Mouse (Mus musculus) MEL (cell line): ENCODE results near the gene Efnb1. TPM values are rescaled to one million over a fixed set of nuclear protein-coding genes. Genes with fewer than 3 reads are reported as not detected.

Experiments
- DNase-seq: peaks from one replicate; pipeline ENCODE4 v3.0.0; 2011; ENCODE audit warnings: low read depth, low spot score
- H3K27ac ChIP-seq: 2 replicates; pipeline ENCODE4 v1.5.1; 2012; ENCODE audit warnings: low read depth, mild to moderate bottlenecking, control low read depth, low read length, moderate library complexity; ENCODE audit not compliant: control insufficient read depth
- H3K27me3 ChIP-seq, 2 experiments: fragments of 150-350 bp in 1 of 2; sonication (generic) in 1 of 2; 2 replicates each; pipeline ENCODE4 v1.6.1; 2012; ENCODE audit warnings: low read length in 2 of 2, mild to moderate bottlenecking in 2 of 2, improper control_type of control experiment in 1 of 2, moderate library complexity in 1 of 2; ENCODE audit not compliant: insufficient read depth in 2 of 2, control insufficient read depth in 1 of 2
- H3K36me3 ChIP-seq, 2 experiments: 2 replicates each; pipeline ENCODE4 v1.6.1; 2012 to 2014; ENCODE audit warnings: low read length in 2 of 2, improper control_type of control experiment in 1 of 2, inconsistent platforms in 1 of 2, mild to moderate bottlenecking in 1 of 2; ENCODE audit not compliant: insufficient read depth in 2 of 2, control insufficient read depth in 1 of 2
- H3K4me1 ChIP-seq, 2 experiments: fragments of 150-350 bp in 1 of 2; sonication (generic) in 1 of 2; 2 replicates each; pipeline ENCODE4 v1.6.1; 2012; ENCODE audit warnings: low read length in 2 of 2, improper control_type of control experiment in 1 of 2, mild to moderate bottlenecking in 1 of 2; ENCODE audit not compliant: insufficient read depth in 2 of 2, control insufficient read depth in 1 of 2
- H3K4me3 ChIP-seq, 2 experiments: fragments of 150-350 bp in 1 of 2; sonication (generic) in 1 of 2; 2 replicates each; pipeline ENCODE4 v1.5.1; 2012; ENCODE audit warnings: low read depth in 2 of 2, low read length in 2 of 2, mild to moderate bottlenecking in 2 of 2, moderate library complexity in 2 of 2, control low read depth in 1 of 2, improper control_type of control experiment in 1 of 2; ENCODE audit not compliant: control insufficient read depth in 1 of 2, insufficient read depth in 1 of 2
- H3K79me2 ChIP-seq: 2 replicates; pipeline ENCODE4 v1.6.1; 2012; ENCODE audit warnings: mild to moderate bottlenecking, low read length, moderate library complexity; ENCODE audit not compliant: control insufficient read depth, poor library complexity, insufficient read depth
- H3K9ac ChIP-seq: 2 replicates; pipeline ENCODE4 v1.6.1; 2012; ENCODE audit warnings: low read depth, mild to moderate bottlenecking, control low read depth, low read length, moderate library complexity; ENCODE audit not compliant: control insufficient read depth, poor library complexity, severe bottlenecking
- H3K9me3 ChIP-seq: fragments of 150-350 bp; sonication (generic); replicated peaks from 2 replicates; pipeline ENCODE4 v1.6.1; 2012; ENCODE audit warnings: mild to moderate bottlenecking, low read length, improper control_type of control experiment, moderate library complexity; ENCODE audit not compliant: insufficient read depth
- BHLHE40 ChIP-seq: IDR thresholded peaks from 2 replicates; pipeline ENCODE4 v1.6.1; 2012; ENCODE audit warnings: low read depth, mild to moderate bottlenecking, inconsistent platforms, low read length, improper control_type of control experiment, borderline replicate concordance
- CHD1 ChIP-seq: IDR thresholded peaks from 2 replicates; pipeline ENCODE4 v1.6.1; 2012; ENCODE audit warnings: low read depth, mild to moderate bottlenecking, inconsistent platforms, low read length, improper control_type of control experiment
- E2F4 ChIP-seq: IDR thresholded peaks from 2 replicates; pipeline ENCODE4 v1.6.1; 2011; ENCODE audit warnings: low read depth, low read length, improper control_type of control experiment, borderline replicate concordance
- ELF1 ChIP-seq: IDR thresholded peaks from 2 replicates; pipeline ENCODE4 v1.6.1; 2014; ENCODE audit warnings: low read depth, mild to moderate bottlenecking, inconsistent platforms, low read length, improper control_type of control experiment, moderate library complexity
- GABPA ChIP-seq: IDR thresholded peaks from 2 replicates; pipeline ENCODE4 v1.6.1; 2012; ENCODE audit warnings: low read depth, mild to moderate bottlenecking, inconsistent platforms, low read length, improper control_type of control experiment, moderate library complexity
- GATA1 ChIP-seq: IDR thresholded peaks from 2 replicates; pipeline ENCODE4 v1.6.1; 2011; ENCODE audit warnings: low read depth, low read length, improper control_type of control experiment
- HCFC1 ChIP-seq: IDR thresholded peaks from 2 replicates; pipeline ENCODE4 v1.6.1; 2012; ENCODE audit warnings: low read depth, mild to moderate bottlenecking, inconsistent platforms, low read length, improper control_type of control experiment, moderate library complexity
- MAFK ChIP-seq: IDR thresholded peaks from 2 replicates; pipeline ENCODE4 v1.6.1; 2011; ENCODE audit warnings: low read depth, mild to moderate bottlenecking, low read length, improper control_type of control experiment, borderline replicate concordance
- MAZ ChIP-seq: IDR thresholded peaks from 2 replicates; pipeline ENCODE4 v1.6.1; 2012; ENCODE audit warnings: low read depth, mild to moderate bottlenecking, inconsistent platforms, low read length, improper control_type of control experiment
- MYC ChIP-seq: IDR thresholded peaks from 2 replicates; pipeline ENCODE4 v1.6.1; 2011; ENCODE audit warnings: low read depth, mild to moderate bottlenecking, low read length, improper control_type of control experiment, moderate library complexity
- NELFE ChIP-seq: IDR thresholded peaks from 2 replicates; pipeline ENCODE4 v1.6.1; 2011; ENCODE audit warnings: low read depth, low read length, improper control_type of control experiment
- NRF1 ChIP-seq: IDR thresholded peaks from 2 replicates; pipeline ENCODE4 v1.6.1; 2014; ENCODE audit warnings: low read depth, mild to moderate bottlenecking, inconsistent platforms, low read length, improper control_type of control experiment, moderate library complexity; ENCODE audit not compliant: poor library complexity, insufficient read depth, severe bottlenecking
- POLR2A ChIP-seq, 2 experiments: IDR thresholded peaks; 2 replicates each; pipeline ENCODE4 v1.6.1; 2011 to 2012; ENCODE audit warnings: low read length in 2 of 2, mild to moderate bottlenecking in 2 of 2, control low read depth in 1 of 2, improper control_type of control experiment in 1 of 2, low read depth in 1 of 2, moderate library complexity in 1 of 2; ENCODE audit not compliant: control insufficient read depth in 1 of 2, insufficient read depth in 1 of 2, poor library complexity in 1 of 2
- TBP ChIP-seq: IDR thresholded peaks from 2 replicates; pipeline ENCODE4 v1.8.0; 2011; ENCODE audit warnings: low read depth, low read length, improper control_type of control experiment
- USF2 ChIP-seq, 2 experiments: IDR thresholded peaks; 2 replicates each; pipeline ENCODE4 v1.6.1; 2011 to 2012; ENCODE audit warnings: improper control_type of control experiment in 2 of 2, low read length in 2 of 2, borderline replicate concordance in 1 of 2, inconsistent platforms in 1 of 2, low read depth in 1 of 2, mild to moderate bottlenecking in 1 of 2; ENCODE audit not compliant: insufficient read depth in 1 of 2
- ZC3H11A ChIP-seq: IDR thresholded peaks from 2 replicates; pipeline ENCODE4 v1.6.1; 2012; ENCODE audit warnings: low read depth, mild to moderate bottlenecking, inconsistent platforms, low read length, improper control_type of control experiment
- ZKSCAN1 ChIP-seq: IDR thresholded peaks from 2 replicates; pipeline ENCODE4 v1.6.1; 2012; ENCODE audit warnings: low read depth, mild to moderate bottlenecking, inconsistent platforms, low read length, improper control_type of control experiment, moderate library complexity
- ZMIZ1 ChIP-seq: IDR thresholded peaks from 2 replicates; pipeline ENCODE4 v1.6.1; 2012; ENCODE audit warnings: low read depth, mild to moderate bottlenecking, inconsistent platforms, low read length, improper control_type of control experiment, moderate library complexity
- ZNF384 ChIP-seq: IDR thresholded peaks from 2 replicates; pipeline ENCODE4 v1.6.1; 2012; ENCODE audit warnings: low read depth, mild to moderate bottlenecking, inconsistent platforms, low read length, improper control_type of control experiment
- polyA plus RNA-seq, 2 experiments: library from polyadenylated mRNA; stranded (reverse) in 1 of 2; unstranded in 1 of 2; fragments of >175 nt in 1 of 2; fragments of >200 nt in 1 of 2; gene quantifications; 2 replicates each; pipeline versions ENCODE4 v1.2.1 to v1.2.4; 2012; ENCODE audit warnings: low replicate concordance in 2 of 2, low read depth in 1 of 2; ENCODE audit not compliant: insufficient read length in 2 of 2, insufficient read depth in 1 of 2, missing spikeins in 1 of 2
- total RNA-seq: library from RNA; depleted of rRNA; stranded (reverse); fragments of 300-350 nt; gene quantifications from 2 replicates; pipeline ENCODE4 v1.2.3, GENCODE M21; 2012

Efnb1 gene
- total and polyA plus RNA-seq, 3 experiments = 6.0 to 8.2 TPM; not detected in 1

- H3K4me3 ChIP-seq = no peak overlapping the region
- no peak overlapping the region for H3K27ac ChIP-seq
- H3K27me3 ChIP-seq = no peaks in the 10 kb centered on the region
- no peak overlapping the region for H3K9ac ChIP-seq
- no peak for TF ChIP-seq HCFC1
- TF ChIP-seq POLR2A (IDR thresholded peaks at IDR 0.05; ENCODE audit: control insufficient read depth in 1 of 2, insufficient read depth in 1 of 2, low read depth in 1 of 2, low read length in 2 of 2, poor library complexity in 1 of 2) = no peak
- no peak for TF ChIP-seq MYC
- TF ChIP-seq E2F4 = no peak
- TF ChIP-seq ZC3H11A = no peak
- no peak for TF ChIP-seq BHLHE40
- TF ChIP-seq MAZ = no peak
- no peak for TF ChIP-seq CHD1
- TF ChIP-seq ELF1 = no peak
- TF ChIP-seq NELFE = no peak
- TF ChIP-seq NRF1 = no peak
- TF ChIP-seq ZKSCAN1 = no peak
- H3K4me1 ChIP-seq = no peaks in the 10 kb centered on the region
- no peaks in the 10 kb centered on the region for H3K9me3 ChIP-seq
- no peaks in the 10 kb centered on the region for H3K36me3 ChIP-seq
- no peaks in the 10 kb centered on the region for H3K79me2 ChIP-seq
- no peak for DNase-seq
Measured at GRCm38 (mm10) chrX:99164855-99165368, 29.0 kb downstream of the Efnb1 start.

- Histone ChIP-seq H3K36me3 (no peaks in the 10 kb centered on the region), H3K79me2 (no peaks in the 10 kb centered on the region), H3K9ac (no peak overlapping the region), H3K4me3 (no peak overlapping the region), H3K27ac (no peak overlapping the region), H3K9me3 (no peaks in the 10 kb centered on the region), H3K4me1 (no peaks in the 10 kb centered on the region), H3K27me3 (no peaks in the 10 kb centered on the region)
- TF ChIP-seq NELFE (no peak), GATA1 (no peak), ZNF384 (no peak), TBP (no peak), POLR2A (IDR thresholded peaks at IDR 0.05; ENCODE audit: control insufficient read depth in 1 of 2, insufficient read depth in 1 of 2, low read depth in 1 of 2, low read length in 2 of 2, poor library complexity in 1 of 2) (no peak), ZMIZ1 (no peak), MYC (no peak), MAFK (no peak), USF2 (IDR thresholded peaks at IDR 0.05; ENCODE audit: borderline replicate concordance in 1 of 2, insufficient read depth in 1 of 2, low read depth in 1 of 2, low read length in 2 of 2) (no peak), GABPA (no peak), ELF1 (no peak), NRF1 (no peak)
- DNase-seq = no peak
Measured at GRCm38 (mm10) chrX:99167014-99167413, 31.1 kb downstream of the Efnb1 start.
